Mouse (Mus musculus) mouse embryonic stem cell (cell line): ENCODE data around the gene Cstb.

Experiments used
- in situ Hi-C, 2 experiments: fragments of 300-500 bp; cut with MboI; formaldehyde crosslinking; loops; 1 replicate in 1 of 2; 3 replicates in 1 of 2; pipeline ENCODE4 v1.14.3; 2019 to 2020; ENCODE audit warnings: low sequenced_read_pairs in 2 of 2, low pct_unique_long_range_greater_than_20kb in 1 of 2, mixed read lengths in 1 of 2; ENCODE audit not compliant: unreplicated experiment in 1 of 2

Cstb gene

GRCm38 (mm10) chr10:78425181-78426041, at the start of gene Cstb:
Gene Cstb, plus strand, starts transcription at chr10:78425669.
- in situ Hi-C loops: no loop called here

- in situ Hi-C loops: loop anchor here in 1 of 2 experiments (10.0 kb wide), 1 partner anchor 114 kb away; no protein-coding TSS in a partner anchor
Measured at GRCm38 (mm10) chr10:78378516-78378915, 47.0 kb upstream of the Cstb start.

GRCm38 (mm10) chr10:78383567-78383966, 41.9 kb upstream of the Cstb start:
- in situ Hi-C loops: loop anchor here in 1 of 2 experiments (10.0 kb wide), 1 partner anchor 119 kb away; no protein-coding TSS in a partner anchor

- in situ Hi-C loops: loop anchor here in 1 of 2 experiments (10.0 kb wide), 1 partner anchor 121 kb away; no protein-coding TSS in a partner anchor
Measured at GRCm38 (mm10) chr10:78385520-78385919, 39.9 kb upstream of the Cstb start.

GRCm38 (mm10) chr10:78388216-78388980, 37.1 kb upstream of the Cstb start:
- in situ Hi-C loops: loop anchor here in 1 of 2 experiments (10.0 kb wide), 1 partner anchor 124 kb away; no protein-coding TSS in a partner anchor

- in situ Hi-C loops: no loop called here
Measured at GRCm38 (mm10) chr10:78390982-78391470, 34.4 kb upstream of the Cstb start.

- in situ Hi-C loops: no loop called here
Measured at GRCm38 (mm10) chr10:78392072-78392471, 33.4 kb upstream of the Cstb start.

GRCm38 (mm10) chr10:78395377-78395776, 30.1 kb upstream of the Cstb start:
- in situ Hi-C loops: no loop called here

GRCm38 (mm10) chr10:78395819-78396624, 29.4 kb upstream of the Cstb start:
- in situ Hi-C loops: no loop called here

- in situ Hi-C loops: no loop called here
Measured at GRCm38 (mm10) chr10:78396625-78396885, 28.9 kb upstream of the Cstb start.

GRCm38 (mm10) chr10:78399090-78399657, 26.3 kb upstream of the Cstb start:
- in situ Hi-C loops: no loop called here

- in situ Hi-C loops: no loop called here
Measured at GRCm38 (mm10) chr10:78401127-78401526, 24.3 kb upstream of the Cstb start.

- in situ Hi-C loops: no loop called here
Measured at GRCm38 (mm10) chr10:78402301-78402922, 23.1 kb upstream of the Cstb start.

GRCm38 (mm10) chr10:78406152-78406551, 19.3 kb upstream of the Cstb start:
- in situ Hi-C loops: no loop called here

- in situ Hi-C loops: no loop called here
Measured at GRCm38 (mm10) chr10:78407132-78407531, 18.3 kb upstream of the Cstb start.

- in situ Hi-C loops: no loop called here
Measured at GRCm38 (mm10) chr10:78409035-78409788, 16.3 kb upstream of the Cstb start.

GRCm38 (mm10) chr10:78411851-78412250, 13.6 kb upstream of the Cstb start:
- in situ Hi-C loops: no loop called here
